Mouse (Mus musculus): ENCODE results near the gene Flt1.

- TF ChIP-seq CTCF (IDR thresholded peaks at IDR 0.05; ENCODE audit: low read depth, low read length) (no peak), POLR2A (IDR thresholded peaks at IDR 0.05; ENCODE audit: insufficient read depth, low read length) (no peak)
These were observed 186.4 kb downstream of the Flt1 start for GRCm38 (mm10) chr5:147539409-147539808.
